Mouse (Mus musculus) intestine, embryonic 14.5 days (tissue): Measurements from ENCODE around the gene Lancl1. TPM values are rescaled to one million over a fixed set of nuclear protein-coding genes. Genes with fewer than 3 reads are reported as not detected.
A peak's percentile ranks its signal among the peaks of the same experiment; 100 is the strongest.

ENCODE experiments used
- ATAC-seq: fragments of 200-750 bp; cut with Nextera tagmentation; replicated peaks from 2 replicates; pipeline ENCODE4 v1.8.0; 2017; ENCODE audit warnings: low read depth, moderate number of reproducible peaks, moderate TSS enrichment, moderate library complexity; ENCODE audit not compliant: low FRiP score, low TSS enrichment
- DNase-seq: peaks from one replicate; pipeline ENCODE4 v3.0.0-alpha.2; 2018; ENCODE audit warnings: low spot score
- H3K27ac ChIP-seq: fragments of 300-500 bp; sonication (generic); 2 replicates; pipeline ENCODE4 v1.5.1; 2014; ENCODE audit warnings: low read depth, mild to moderate bottlenecking, control low read depth
- H3K27me3 ChIP-seq: fragments of 300-500 bp; sonication (generic); replicated peaks from 2 replicates; pipeline ENCODE4 v1.6.1; 2014; ENCODE audit warnings: low read length, control low read depth; ENCODE audit not compliant: control insufficient read depth, insufficient read depth
- H3K36me3 ChIP-seq: fragments of 300-500 bp; sonication (generic); 2 replicates; pipeline ENCODE4 v1.6.1; 2014; ENCODE audit warnings: low read length, control low read depth; ENCODE audit not compliant: control insufficient read depth, insufficient read depth
- H3K4me1 ChIP-seq: fragments of 300-500 bp; sonication (generic); replicated peaks from 2 replicates; pipeline ENCODE4 v1.6.1; 2014; ENCODE audit warnings: low read length, control low read depth, mixed read lengths; ENCODE audit not compliant: control insufficient read depth, insufficient read depth
- H3K4me2 ChIP-seq: fragments of 300-500 bp; sonication (generic); 2 replicates; pipeline ENCODE4 v1.6.1; 2014; ENCODE audit warnings: low read length
- H3K4me3 ChIP-seq: fragments of 300-500 bp; sonication (generic); 2 replicates; pipeline ENCODE4 v1.5.1; 2014; ENCODE audit warnings: low read depth, low read length, control low read depth, mixed read lengths
- H3K9ac ChIP-seq: fragments of 300-500 bp; sonication (generic); 2 replicates; pipeline ENCODE4 v1.6.1; 2014; ENCODE audit warnings: mild to moderate bottlenecking, low read length
- H3K9me3 ChIP-seq: fragments of 300-500 bp; sonication (generic); 2 replicates; pipeline ENCODE4 v1.6.1; 2016; ENCODE audit warnings: low read length, control low read depth; ENCODE audit not compliant: control insufficient read depth
- WGBS: fragments of 180-500 bp; shearing (Covaris S2); extraction: QIAGEN DNeasy Blood & Tissue Kit; methylation state at CpG from one replicate; pipeline ENCODE4 v1.1.7; 2014; 5-methylcytosine and 5-hydroxymethylcytosine counted together
- polyA plus RNA-seq: library from polyadenylated mRNA; unstranded; fragments of >200 nt; fragmentation: Nextera tagmentation; extraction: Ambion mirVana; gene quantifications from 2 replicates; pipeline ENCODE4 v1.2.1, GENCODE M21; 2014

Gene Lancl1
- polyA plus RNA-seq, 1 experiment from 2014 or later = 96.4 TPM

DNA sequence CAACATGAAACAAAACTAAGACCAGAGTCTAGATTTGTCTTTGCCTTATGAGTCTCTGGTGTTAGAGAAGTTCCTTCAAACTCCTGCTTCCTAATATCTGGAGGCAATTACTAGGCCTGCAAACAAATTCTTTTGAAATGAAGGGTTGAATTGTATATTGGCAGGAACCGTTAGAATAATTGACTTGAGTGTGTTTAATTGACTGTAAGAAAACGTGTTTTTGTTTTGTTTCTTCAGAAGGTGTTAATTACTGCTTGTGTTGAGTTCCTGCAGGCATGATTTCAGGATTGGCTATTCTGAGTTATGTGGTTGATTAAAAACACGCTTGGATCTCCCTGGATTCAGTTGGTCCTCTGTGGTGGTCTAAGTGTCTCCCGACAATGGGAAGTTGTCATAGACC, 14.0 kb upstream of the Lancl1 start:
- WGBS = 80% methylated on average over 4 of the region's 4 CpGs
- Histone ChIP-seq H3K9ac (no peak overlapping the region), H3K27me3 (no peaks in the 10 kb centered on the region), H3K9me3 (no peaks in the 10 kb centered on the region), H3K4me3 (no peak overlapping the region), H3K27ac (no peak overlapping the region), H3K36me3 (no peaks in the 10 kb centered on the region), H3K4me1 (no peaks in the 10 kb centered on the region; the same call in 1 of the 2 replicates), H3K4me2 (no peak overlapping the region)
- no peak for ATAC-seq
- DNase-seq = no peak

DNA sequence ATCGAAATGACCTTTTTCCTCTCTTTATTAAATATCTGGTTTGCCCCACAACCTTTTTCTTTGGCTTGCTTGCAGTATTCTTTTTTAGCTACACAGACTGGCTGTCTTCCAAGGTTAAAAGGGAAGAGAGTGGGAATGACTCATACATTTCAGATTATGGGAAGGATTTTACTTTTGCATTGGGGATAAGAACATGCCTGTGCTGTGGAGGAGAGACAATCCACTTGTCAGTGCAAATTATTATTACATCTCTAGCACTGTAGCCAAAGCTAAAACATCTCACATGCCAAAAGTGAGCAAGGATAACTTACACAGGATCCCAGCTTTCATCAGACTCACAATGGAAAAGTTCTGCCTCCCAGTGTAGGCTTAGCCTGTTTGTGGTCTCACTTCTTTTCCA, 10.9 kb upstream of the Lancl1 start:
- H3K27ac ChIP-seq = no peak overlapping the region
- no peak overlapping the region for H3K4me2 ChIP-seq
- H3K4me3 ChIP-seq = no peak overlapping the region
- H3K9ac ChIP-seq = no peak overlapping the region
- no peaks in the 10 kb centered on the region for H3K27me3 ChIP-seq
- H3K4me1 ChIP-seq = peaks cover 2% of the 10 kb centered on the region; the same call in 1 of the 2 replicates
- no peaks in the 10 kb centered on the region for H3K9me3 ChIP-seq
- DNase-seq (no peak), ATAC-seq (no peak)
- H3K36me3 ChIP-seq = no peaks in the 10 kb centered on the region
- WGBS = 71% methylated on average over 1 of the region's 1 CpGs

DNA sequence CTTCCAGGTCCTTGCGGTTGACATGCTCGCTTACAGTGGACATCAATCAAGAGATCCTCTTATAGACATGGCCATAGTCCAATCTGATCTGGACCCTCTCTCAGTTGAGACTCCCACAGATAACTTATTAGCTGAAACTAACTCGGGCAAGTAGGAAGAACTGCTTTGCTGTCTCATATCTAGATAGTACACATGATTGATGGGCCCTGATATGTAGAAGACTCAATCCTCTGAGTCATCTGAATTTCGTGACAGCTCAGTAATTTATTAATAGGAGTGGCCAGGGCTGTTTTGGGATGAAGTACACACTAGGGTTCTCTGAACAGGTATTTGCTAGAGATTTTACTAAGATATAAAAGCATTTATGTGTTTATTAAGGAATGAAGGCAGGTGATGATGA, 10.0 kb upstream of the Lancl1 start:
- Histone ChIP-seq H3K4me1 (peaks cover 2% of the 10 kb centered on the region; the same call in 1 of the 2 replicates), H3K36me3 (no peaks in the 10 kb centered on the region), H3K27me3 (no peaks in the 10 kb centered on the region), H3K4me3 (no peak overlapping the region), H3K4me2 (no peak overlapping the region), H3K27ac (no peak overlapping the region), H3K9ac (no peak overlapping the region), H3K9me3 (no peaks in the 10 kb centered on the region)
- WGBS = 63% methylated on average over 4 of the region's 4 CpGs
- no peak for DNase-seq
- no peak for ATAC-seq

DNA sequence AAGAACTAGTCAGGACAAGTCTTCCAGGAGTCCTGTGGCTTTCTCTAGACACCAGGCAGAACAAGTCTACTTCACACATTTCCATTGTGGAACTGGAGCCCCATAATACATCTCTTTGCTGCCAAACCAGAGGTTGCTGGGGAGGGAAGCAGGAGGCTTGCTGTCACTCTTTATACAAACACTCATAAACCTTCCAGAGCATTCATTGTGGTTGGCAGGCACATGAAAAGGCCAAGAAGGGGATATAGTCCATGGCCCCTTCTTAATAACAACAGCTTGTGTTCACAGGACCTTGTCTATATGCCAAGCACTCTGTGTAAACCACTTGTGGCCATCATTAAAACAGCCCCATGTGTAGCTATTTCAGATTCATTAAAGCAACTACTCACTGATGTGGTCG, 6.4 kb upstream of the Lancl1 start:
- Histone ChIP-seq H3K27me3 (no peaks in the 10 kb centered on the region), H3K27ac (no peak overlapping the region), H3K36me3 (no peaks in the 10 kb centered on the region), H3K9ac (no peak overlapping the region), H3K9me3 (no peaks in the 10 kb centered on the region), H3K4me1 (peaks cover 2% of the 10 kb centered on the region; the same call in 1 of the 2 replicates), H3K4me2 (no peak overlapping the region), H3K4me3 (no peak overlapping the region)
- no peak for DNase-seq
- ATAC-seq = no peak
- WGBS = 39% methylated on average over 1 of the region's 1 CpGs

DNA sequence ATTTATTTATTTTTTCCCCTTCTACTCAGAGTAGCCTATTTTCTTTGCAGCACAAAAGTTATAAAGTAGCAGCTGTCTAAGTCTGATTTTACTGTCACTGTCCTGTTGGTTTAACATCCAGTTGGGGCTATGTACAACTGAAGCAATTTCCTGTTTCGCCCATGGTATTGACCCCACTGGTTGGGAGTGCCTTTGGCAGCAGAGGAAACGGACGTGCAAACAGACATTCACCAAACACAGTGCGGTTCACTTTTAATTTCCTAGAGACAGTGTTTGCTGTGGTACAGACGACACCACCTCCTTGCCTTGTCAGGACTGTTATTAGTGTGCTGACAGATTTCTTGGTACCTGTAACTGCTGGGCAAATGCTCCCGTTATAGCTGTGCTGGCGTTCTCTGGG, 3.9 kb upstream of the Lancl1 start:
- no peaks in the 10 kb centered on the region for H3K36me3 ChIP-seq
- H3K27me3 ChIP-seq = no peaks in the 10 kb centered on the region
- DNase-seq = peak; percentile 42
- no peaks in the 10 kb centered on the region for H3K9me3 ChIP-seq
- no peak overlapping the region for H3K4me2 ChIP-seq
- ATAC-seq = no peak
- H3K4me3 ChIP-seq = no peak overlapping the region
- H3K27ac ChIP-seq = no peak overlapping the region
- peaks cover 9% of the 10 kb centered on the region for H3K4me1 ChIP-seq
- no peak overlapping the region for H3K9ac ChIP-seq
- 45% methylated on average over 7 of the region's 7 CpGs for WGBS

DNA sequence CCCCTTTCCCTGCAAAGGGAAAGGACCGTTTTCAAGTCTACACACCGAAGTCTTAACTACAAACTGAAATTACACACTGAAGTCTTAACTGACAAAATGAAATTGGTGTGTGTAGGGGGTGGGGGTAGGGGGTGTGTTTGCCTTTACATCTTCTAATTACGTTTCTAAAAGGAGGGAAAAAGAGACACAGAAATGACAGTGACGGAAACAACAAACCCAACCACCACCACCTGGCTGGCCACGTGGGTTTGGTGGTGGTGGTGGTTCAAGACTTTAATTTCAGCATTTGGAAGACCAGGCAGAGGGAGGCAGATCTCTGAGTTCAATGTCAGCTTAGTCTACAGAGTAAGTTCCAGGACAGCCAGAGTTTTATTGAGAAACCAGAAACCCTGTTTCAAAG, 411 bp upstream of the Lancl1 start:
- DNase-seq = no peak
- Histone ChIP-seq H3K9me3 (no peaks in the 10 kb centered on the region), H3K9ac (peak overlapping the region; percentile 63), H3K4me3 (peak overlapping the region; percentile 80), H3K27ac (no peak overlapping the region), H3K36me3 (peaks cover 22% of the 10 kb centered on the region), H3K4me2 (peak overlapping the region; percentile 88), H3K27me3 (no peaks in the 10 kb centered on the region), H3K4me1 (peaks cover 9% of the 10 kb centered on the region)
- WGBS = under 1% methylated on average over 5 of the region's 5 CpGs
- peak; percentile 23; the same call in 1 of the 2 replicates for ATAC-seq

DNA sequence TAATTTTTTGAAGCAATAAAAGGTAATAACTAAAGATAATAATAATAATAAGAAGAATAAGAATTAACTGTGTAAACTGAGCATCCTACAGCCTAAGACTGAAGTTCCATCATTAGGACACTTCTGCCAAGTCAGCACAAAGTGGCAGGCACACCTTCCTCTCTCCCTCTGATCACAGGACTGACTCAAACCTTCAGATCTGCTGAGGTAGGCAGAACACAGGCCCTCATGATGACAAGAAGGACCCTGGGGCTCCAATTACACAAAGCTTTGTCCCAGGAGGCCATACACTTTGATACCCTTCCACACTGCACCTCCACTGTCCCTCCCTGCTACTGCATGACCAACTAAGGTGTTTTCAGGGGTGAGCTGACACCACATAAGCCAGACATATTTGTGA, 1.5 kb downstream of the Lancl1 start:
- no peak overlapping the region for H3K4me2 ChIP-seq
- DNase-seq (no peak), ATAC-seq (no peak)
- peaks cover 9% of the 10 kb centered on the region; the same call in 1 of the 2 replicates for H3K4me1 ChIP-seq
- H3K9me3 ChIP-seq = no peaks in the 10 kb centered on the region
- H3K27me3 ChIP-seq = no peaks in the 10 kb centered on the region
- no peak overlapping the region for H3K9ac ChIP-seq
- no peak overlapping the region for H3K4me3 ChIP-seq
- no peak overlapping the region for H3K27ac ChIP-seq
- peaks cover 40% of the 10 kb centered on the region for H3K36me3 ChIP-seq

DNA sequence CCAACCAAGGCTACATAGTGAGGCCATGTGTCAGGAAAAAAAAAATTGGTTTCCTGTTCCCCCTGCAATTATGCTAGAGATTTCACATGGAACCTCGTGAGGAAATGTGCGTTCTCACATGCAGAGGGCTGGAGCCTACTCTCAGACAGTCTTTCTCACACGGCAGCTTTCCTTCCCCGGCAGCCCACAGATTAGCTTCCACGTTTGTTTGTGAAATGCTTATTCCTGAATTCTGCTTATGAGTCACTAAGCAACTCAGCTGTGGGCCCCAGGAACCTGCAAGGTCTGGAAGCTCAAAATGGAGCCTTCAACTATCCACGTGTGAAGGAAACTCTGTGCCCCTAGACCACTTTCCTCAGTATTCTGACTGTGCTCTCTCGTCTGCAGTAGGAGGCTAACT, 5.4 kb downstream of the Lancl1 start:
- Histone ChIP-seq H3K27me3 (no peaks in the 10 kb centered on the region), H3K4me1 (peaks cover 9% of the 10 kb centered on the region; the same call in 1 of the 2 replicates), H3K4me2 (no peak overlapping the region), H3K36me3 (peaks cover 75% of the 10 kb centered on the region), H3K9ac (no peak overlapping the region), H3K27ac (no peak overlapping the region), H3K4me3 (no peak overlapping the region), H3K9me3 (no peaks in the 10 kb centered on the region)
- DNase-seq (no peak), ATAC-seq (no peak)
- 83% methylated on average over 7 of the region's 7 CpGs for WGBS

DNA sequence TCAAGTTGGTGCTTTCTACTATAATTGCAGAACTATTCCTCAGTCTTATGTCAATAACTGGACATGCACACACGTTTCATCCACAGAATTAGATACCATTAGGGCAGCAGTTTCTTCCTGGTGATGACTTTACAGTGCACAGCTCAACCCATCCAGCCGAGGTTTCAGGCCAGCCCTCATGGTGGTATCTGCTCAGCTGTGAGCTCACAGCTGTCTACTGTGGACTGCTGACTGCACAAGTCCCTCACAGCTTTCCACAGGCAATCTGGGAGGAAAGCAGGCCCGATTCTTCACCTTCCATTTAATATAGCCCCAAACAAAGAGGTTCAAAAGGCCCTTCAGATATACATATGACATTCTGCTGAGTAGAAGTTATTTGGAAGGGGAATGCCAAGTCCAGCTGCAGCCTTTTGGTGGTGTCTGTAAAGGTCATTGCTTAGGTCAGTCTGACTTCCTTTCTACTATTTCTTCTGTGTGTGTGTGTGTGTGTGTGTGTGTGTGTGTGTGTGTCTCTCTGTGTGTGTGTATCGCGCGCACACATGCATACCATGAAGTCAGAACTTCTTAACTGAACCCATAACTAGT, 11.7 kb downstream of the Lancl1 start:
- WGBS = 76% methylated on average over 6 of the region's 6 CpGs
- Histone ChIP-seq H3K27me3 (no peaks in the 10 kb centered on the region), H3K27ac (no peak overlapping the region), H3K4me1 (no peaks in the 10 kb centered on the region), H3K36me3 (peaks cover 62% of the 10 kb centered on the region), H3K9ac (no peak overlapping the region), H3K4me3 (no peak overlapping the region), H3K9me3 (no peaks in the 10 kb centered on the region), H3K4me2 (no peak overlapping the region)
- ATAC-seq (no peak), DNase-seq (no peak)
